Mouse (Mus musculus) midbrain, postnatal 0 days (tissue): ENCODE data around the gene Wdr18. TPM values are rescaled to one million over a fixed set of nuclear protein-coding genes. Genes with fewer than 3 reads are reported as not detected.

Experiments used
- ATAC-seq: fragments of 200-750 bp; cut with Nextera tagmentation; 2 replicates; pipeline ENCODE4 v1.8.0; 2017; ENCODE audit warnings: moderate number of reproducible peaks, mild to moderate bottlenecking, moderate TSS enrichment, moderate library complexity; ENCODE audit not compliant: low FRiP score
- DNase-seq: peaks from one replicate; pipeline ENCODE4 v3.0.0-alpha.2; 2015; ENCODE audit warnings: low spot score
- H3K27ac ChIP-seq: fragments of 300-500 bp; sonication (generic); 2 replicates; pipeline ENCODE4 v1.5.1; 2014; ENCODE audit warnings: low read depth, mild to moderate bottlenecking, low read length, mixed read lengths
- H3K27me3 ChIP-seq: fragments of 300-500 bp; sonication (generic); 2 replicates; pipeline ENCODE4 v1.6.1; 2014; ENCODE audit warnings: low read length, control low read depth, mixed read lengths; ENCODE audit not compliant: insufficient read depth
- H3K36me3 ChIP-seq: fragments of 300-500 bp; sonication (generic); 2 replicates; pipeline ENCODE4 v1.6.1; 2014; ENCODE audit warnings: low read length, control low read depth, mixed read lengths; ENCODE audit not compliant: insufficient read depth
- H3K4me1 ChIP-seq: fragments of 300-500 bp; sonication (generic); 2 replicates; pipeline ENCODE4 v1.6.1; 2014; ENCODE audit warnings: mild to moderate bottlenecking, control low read depth, antibody characterized with exemption, low read length, mixed read lengths; ENCODE audit not compliant: insufficient read depth
- H3K4me2 ChIP-seq: fragments of 300-500 bp; sonication (generic); 2 replicates; pipeline ENCODE4 v1.6.1; 2014; ENCODE audit warnings: low read depth, mild to moderate bottlenecking, low read length, mixed read lengths; ENCODE audit not compliant: poor library complexity, severe bottlenecking
- H3K4me3 ChIP-seq: fragments of 300-500 bp; sonication (generic); 2 replicates; pipeline ENCODE4 v1.5.1; 2014; ENCODE audit warnings: low read depth, mild to moderate bottlenecking, low read length, moderate library complexity
- H3K9ac ChIP-seq: fragments of 300-500 bp; sonication (generic); replicated peaks from 2 replicates; pipeline ENCODE4 v1.6.1; 2014; ENCODE audit warnings: mild to moderate bottlenecking, low read length, moderate library complexity, mixed read lengths; ENCODE audit not compliant: poor library complexity, severe bottlenecking
- H3K9me3 ChIP-seq: fragments of 300-500 bp; sonication (generic); 2 replicates; pipeline ENCODE4 v1.6.1; 2016; ENCODE audit warnings: low read length, control low read depth
- CTCF ChIP-seq: IDR thresholded peaks from 2 replicates; pipeline ENCODE4 v1.5.1; 2016; ENCODE audit warnings: antibody characterized with exemption, mild to moderate bottlenecking
- WGBS: fragments of 180-500 bp; shearing (Covaris S2); extraction: QIAGEN DNeasy Blood & Tissue Kit; methylation state at CpG from one replicate; pipeline ENCODE4 v1.1.7; 2014; 5-methylcytosine and 5-hydroxymethylcytosine counted together
- polyA plus RNA-seq: library from polyadenylated mRNA; unstranded; fragments of >200 nt; fragmentation: Nextera tagmentation; extraction: Ambion mirVana; gene quantifications from 2 replicates; pipeline ENCODE4 v1.2.1, GENCODE M21; 2015
- total RNA-seq: library from RNA; depleted of rRNA; stranded (reverse); fragments of >200 nt; gene quantifications from 2 replicates; pipeline ENCODE4 v1.2.3, GENCODE M21; 2014

The Wdr18 gene
- total and polyA plus RNA-seq, 2 experiments from 2014 or later = 72.6 to 102 TPM

GRCm38 (mm10) chr10:79934272-79934721, 25.7 kb upstream of the Wdr18 start:
- WGBS = 50% methylated on average over 13 of the region's 13 CpGs
- Histone ChIP-seq H3K9me3 (no peaks in the 10 kb centered on the region), H3K27me3 (no peaks in the 10 kb centered on the region), H3K4me3 (no peak overlapping the region), H3K4me1 (no peaks in the 10 kb centered on the region), H3K4me2 (no peak overlapping the region), H3K9ac (no peak overlapping the region), H3K36me3 (peaks cover 18% of the 10 kb centered on the region; the same call in 1 of the 2 replicates), H3K27ac (no peak overlapping the region)
- ATAC-seq = peak; percentile 53
- peak; percentile 86 for DNase-seq
- no peak for TF ChIP-seq CTCF

DNA sequence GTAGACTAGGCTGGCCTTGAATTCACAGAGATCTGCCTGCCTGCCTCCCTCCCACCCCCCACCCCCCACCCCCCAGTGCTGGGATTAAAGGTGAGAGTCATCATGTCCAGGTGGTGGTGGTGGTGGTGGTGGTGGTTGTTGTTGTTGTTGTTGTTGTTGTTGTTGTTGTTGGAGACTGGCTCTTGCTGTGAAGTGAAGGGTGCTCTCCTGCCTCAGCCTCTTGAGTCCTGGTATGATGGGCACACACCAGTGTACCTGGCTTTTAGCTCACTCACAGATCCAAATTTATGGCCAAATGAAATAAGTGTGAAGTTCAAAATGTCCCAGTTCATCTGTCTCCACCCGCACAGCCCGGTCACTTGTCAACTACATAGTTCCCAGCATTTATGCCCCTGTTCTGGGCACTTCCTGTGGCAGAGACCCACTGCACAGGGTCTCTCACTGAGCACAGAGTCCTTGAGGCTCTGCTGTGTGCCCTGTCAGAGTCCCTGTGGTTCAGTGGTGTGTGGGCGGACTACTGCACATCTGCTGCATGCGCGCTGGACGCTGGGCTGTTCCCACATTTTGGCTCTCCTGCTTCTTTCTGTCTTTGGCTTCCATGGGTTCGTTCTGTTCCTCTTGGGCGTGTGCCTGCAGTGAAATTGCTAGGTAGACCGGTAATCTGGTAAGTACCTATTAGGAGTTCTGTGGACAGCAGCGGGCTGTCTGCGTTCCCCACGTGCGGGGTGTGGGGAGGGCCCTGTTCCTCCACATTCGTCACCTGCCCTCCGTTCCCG, 25.0 kb upstream of the Wdr18 start:
- no peak for TF ChIP-seq CTCF
- Histone ChIP-seq H3K27me3 (no peaks in the 10 kb centered on the region), H3K4me2 (no peak overlapping the region), H3K4me3 (no peak overlapping the region), H3K4me1 (no peaks in the 10 kb centered on the region), H3K9me3 (no peaks in the 10 kb centered on the region), H3K36me3 (peaks cover 21% of the 10 kb centered on the region; the same call in 1 of the 2 replicates), H3K9ac (no peak overlapping the region), H3K27ac (no peak overlapping the region)
- no peak for ATAC-seq
- DNase-seq = no peak
- WGBS = 86% methylated on average over 16 of the region's 16 CpGs

DNA sequence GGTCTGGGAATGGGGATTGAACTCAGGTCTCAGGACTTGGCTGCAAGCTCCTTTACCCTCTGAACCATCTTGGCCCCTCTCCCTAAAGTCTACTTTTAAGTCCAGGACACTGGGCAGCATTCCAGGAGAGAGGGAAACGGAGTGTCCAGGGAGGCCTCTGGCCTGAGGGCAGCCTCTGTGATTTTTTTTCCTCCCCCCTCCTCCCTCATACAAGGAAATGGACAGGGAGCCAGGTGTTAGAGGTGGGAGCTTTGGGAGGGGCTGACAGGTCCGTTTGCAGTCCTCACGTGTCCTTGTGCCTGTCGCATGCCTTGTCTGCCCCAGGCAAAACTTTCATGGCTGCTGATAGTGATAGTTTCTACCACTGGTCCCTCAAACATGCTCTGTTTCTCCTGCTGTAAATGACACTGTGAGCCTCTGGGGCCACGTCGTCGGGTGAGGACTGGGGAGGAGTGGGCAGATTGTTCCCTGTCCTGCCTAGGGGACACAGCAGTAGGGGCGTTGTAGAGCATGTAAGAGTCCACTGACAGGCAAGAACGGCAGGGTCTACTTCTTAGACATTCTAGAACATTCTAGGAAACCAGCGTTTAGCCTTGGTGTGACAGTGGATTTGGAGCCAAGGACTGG, 23.6 kb upstream of the Wdr18 start:
- H3K4me1 ChIP-seq = no peaks in the 10 kb centered on the region

DNA sequence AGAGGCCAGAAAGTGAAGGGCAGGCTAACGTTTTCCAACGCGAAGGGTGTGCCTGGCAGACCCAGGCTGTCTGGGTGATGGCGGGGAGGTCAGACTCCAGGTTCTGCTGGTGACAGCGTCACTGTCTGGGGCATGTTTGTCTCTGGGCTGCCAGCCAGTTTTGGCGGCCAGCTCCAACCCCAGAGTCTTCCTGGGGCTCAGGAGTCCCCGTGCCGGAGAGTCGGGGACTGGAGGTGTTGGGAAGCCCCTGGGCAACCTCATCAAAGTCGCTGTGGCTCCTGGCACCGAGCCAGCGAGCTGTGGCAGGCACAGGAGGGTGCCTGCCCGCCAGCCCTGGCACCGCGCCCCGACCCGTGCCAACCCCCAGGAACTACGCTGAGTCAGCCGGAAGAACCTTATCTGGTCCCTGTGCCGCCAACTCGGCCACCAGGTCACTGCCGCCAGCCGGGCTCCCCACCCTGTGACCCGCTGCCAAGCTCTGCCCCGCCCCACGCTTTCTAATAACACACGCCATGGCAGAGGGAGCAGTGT, 23.0 kb upstream of the Wdr18 start:
- Histone ChIP-seq H3K4me3 (no peak overlapping the region), H3K4me2 (no peak overlapping the region), H3K9me3 (no peaks in the 10 kb centered on the region), H3K36me3 (peaks cover 13% of the 10 kb centered on the region; the same call in 1 of the 2 replicates), H3K4me1 (no peaks in the 10 kb centered on the region), H3K27ac (no peak overlapping the region), H3K27me3 (no peaks in the 10 kb centered on the region), H3K9ac (no peak overlapping the region)
- TF ChIP-seq CTCF = no peak
- ATAC-seq (no peak), DNase-seq (peak; percentile 47)
- WGBS = 56% methylated on average over 27 of the region's 27 CpGs

More for the DNA sequence above, 23.6 kb upstream of the Wdr18 start:
- WGBS = 70% methylated on average over 10 of the region's 10 CpGs
- Histone ChIP-seq H3K9me3 (no peaks in the 10 kb centered on the region), H3K4me3 (no peak overlapping the region), H3K36me3 (peaks cover 18% of the 10 kb centered on the region; the same call in 1 of the 2 replicates), H3K27me3 (no peaks in the 10 kb centered on the region), H3K9ac (no peak overlapping the region), H3K4me2 (no peak overlapping the region), H3K27ac (no peak overlapping the region)
- DNase-seq (no peak), ATAC-seq (no peak)
- TF ChIP-seq CTCF = no peak

DNA sequence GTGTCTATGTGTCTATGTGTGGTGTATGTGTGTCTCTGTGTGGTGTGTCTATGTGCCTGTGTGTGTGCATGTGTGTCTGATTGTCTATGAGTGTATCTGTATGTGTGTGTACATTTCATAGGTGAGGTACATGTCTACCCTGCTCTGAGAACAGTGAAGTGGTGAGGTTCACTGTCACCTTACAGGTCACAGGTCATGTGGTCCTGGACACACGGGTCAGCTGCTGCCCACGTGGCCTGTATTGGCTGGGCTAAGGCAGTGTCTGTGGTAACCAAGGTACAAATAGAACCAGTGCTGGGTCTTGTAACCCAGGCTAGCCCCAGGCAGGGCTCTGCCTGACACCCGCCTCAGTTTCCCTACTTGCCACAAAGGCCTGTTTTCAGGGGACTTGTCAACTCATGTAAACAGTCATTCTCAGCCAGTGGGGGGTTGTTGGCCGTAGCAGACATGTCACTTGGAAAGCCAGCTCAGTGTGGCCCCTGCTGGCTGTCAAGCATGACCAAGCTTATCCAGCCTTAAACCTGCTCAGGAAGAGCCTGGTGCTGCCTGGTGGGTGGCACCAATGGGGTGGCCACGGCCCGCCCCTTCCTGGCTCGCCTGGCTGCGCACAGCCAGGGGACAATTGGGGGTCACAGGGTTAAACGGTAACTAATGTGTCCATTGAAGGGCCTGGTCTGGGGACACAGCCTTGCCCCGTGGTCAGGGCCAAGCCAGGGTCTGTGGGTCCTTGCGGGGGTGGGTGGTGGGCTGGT, 22.0 kb upstream of the Wdr18 start:
- Histone ChIP-seq H3K27ac (no peak overlapping the region), H3K4me1 (no peaks in the 10 kb centered on the region), H3K9me3 (no peaks in the 10 kb centered on the region), H3K27me3 (no peaks in the 10 kb centered on the region), H3K4me3 (no peak overlapping the region), H3K4me2 (no peak overlapping the region), H3K9ac (no peak overlapping the region), H3K36me3 (0 out of 2 replicates have a peak, but pooled peaks cover 11% of the 10 kb centered on the region)
- WGBS = 56% methylated on average over 11 of the region's 11 CpGs
- ATAC-seq (no peak), DNase-seq (no peak)
- no peak for TF ChIP-seq CTCF
